Mouse (Mus musculus) splenic B cell, adult 2 months (primary cell): ENCODE data around the gene Ralgapa1.
"Not testable (repeated sequence)": the region's sequence is repeated elsewhere in the genome, so short reads cannot be mapped to it uniquely, and the experiment has no call there.

Experiments used
- DNase-seq: peaks from one replicate; pipeline ENCODE4 v3.0.0-alpha.2; 2011; ENCODE audit warnings: low read depth, low spot score
- H3K27me3 ChIP-seq: 2 replicates; pipeline ENCODE4 v1.6.1; 2012; ENCODE audit warnings: mild to moderate bottlenecking, low read length, moderate library complexity, mixed read lengths; ENCODE audit not compliant: control insufficient read depth, poor library complexity, insufficient read depth, severe bottlenecking
- H3K36me3 ChIP-seq: 2 replicates; pipeline ENCODE4 v1.6.1; 2012; ENCODE audit warnings: mild to moderate bottlenecking, low read length, moderate library complexity, mixed read lengths; ENCODE audit not compliant: control insufficient read depth, poor library complexity, insufficient read depth, severe bottlenecking

Ralgapa1 gene

GRCm38 (mm10) chr12:55774316-55774715, 46.7 kb downstream of the Ralgapa1 start:
- DNase-seq = peak; percentile 53
- Histone ChIP-seq H3K27me3 (no peaks in the 10 kb centered on the region), H3K36me3 (peaks cover 8% of the 10 kb centered on the region; the same call in 1 of the 2 replicates)

GRCm38 (mm10) chr12:55720319-55720718, 100.6 kb downstream of the Ralgapa1 start:
- H3K36me3 ChIP-seq = peaks cover 8% of the 10 kb centered on the region
- no peaks in the 10 kb centered on the region for H3K27me3 ChIP-seq
- DNase-seq = peak; percentile 54

- Histone ChIP-seq H3K27me3 (no peaks in the 10 kb centered on the region), H3K36me3 (peaks cover 6% of the 10 kb centered on the region; the same call in 1 of the 2 replicates)
- DNase-seq = no peak
Observed at GRCm38 (mm10) chr12:55705881-55706280, 115.1 kb downstream of the Ralgapa1 start.

- no peak for DNase-seq
Observed at GRCm38 (mm10) chr12:55666699-55667098, 154.3 kb downstream of the Ralgapa1 start.

GRCm38 (mm10) chr12:55663194-55663593, 157.8 kb downstream of the Ralgapa1 start:
- H3K36me3 ChIP-seq, DNase-seq, H3K27me3 ChIP-seq: not testable (repeated sequence)

More at GRCm38 (mm10) chr12:55666699-55667098, 154.3 kb downstream of the Ralgapa1 start:
- no peaks in the 10 kb centered on the region for H3K27me3 ChIP-seq
- no peaks in the 10 kb centered on the region; the same call in 1 of the 2 replicates for H3K36me3 ChIP-seq

GRCm38 (mm10) chr12:55648011-55648525, 172.9 kb downstream of the Ralgapa1 start:
- no peaks in the 10 kb centered on the region for H3K27me3 ChIP-seq
- H3K36me3 ChIP-seq = no peaks in the 10 kb centered on the region; the same call in none of the 2 replicates
- peak; percentile 5 for DNase-seq

GRCm38 (mm10) chr12:55626711-55627110, 194.3 kb downstream of the Ralgapa1 start:
- no peak for DNase-seq

GRCm38 (mm10) chr12:55623254-55623653, 197.7 kb downstream of the Ralgapa1 start:
- H3K36me3 ChIP-seq = no peaks in the 10 kb centered on the region
- DNase-seq = no peak
- no peaks in the 10 kb centered on the region for H3K27me3 ChIP-seq

More at GRCm38 (mm10) chr12:55626711-55627110, 194.3 kb downstream of the Ralgapa1 start:
- H3K27me3 ChIP-seq = no peaks in the 10 kb centered on the region
- H3K36me3 ChIP-seq = no peaks in the 10 kb centered on the region

GRCm38 (mm10) chr12:55622615-55623245, 198.2 kb downstream of the Ralgapa1 start:
- Histone ChIP-seq H3K27me3 (no peaks in the 10 kb centered on the region), H3K36me3 (no peaks in the 10 kb centered on the region)
- no peak for DNase-seq

- no peaks in the 10 kb centered on the region for H3K27me3 ChIP-seq
- DNase-seq = no peak
- H3K36me3 ChIP-seq = no peaks in the 10 kb centered on the region
Observed at GRCm38 (mm10) chr12:55620321-55620720, 200.6 kb downstream of the Ralgapa1 start.

GRCm38 (mm10) chr12:55610812-55611211, 210.2 kb downstream of the Ralgapa1 start:
- no peak for DNase-seq
- H3K27me3 ChIP-seq = no peaks in the 10 kb centered on the region
- H3K36me3 ChIP-seq = 0 out of 2 replicates have a peak, but pooled peaks cover 2% of the 10 kb centered on the region

- Histone ChIP-seq H3K27me3 (no peaks in the 10 kb centered on the region), H3K36me3 (0 out of 2 replicates have a peak, but pooled peaks cover 2% of the 10 kb centered on the region)
Observed at GRCm38 (mm10) chr12:55607902-55608301, 213.1 kb downstream of the Ralgapa1 start.

GRCm38 (mm10) chr12:55604411-55604810, 216.6 kb downstream of the Ralgapa1 start:
- no peak for DNase-seq

More at GRCm38 (mm10) chr12:55607902-55608301, 213.1 kb downstream of the Ralgapa1 start:
- DNase-seq = no peak

GRCm38 (mm10) chr12:55600503-55600994, 220.4 kb downstream of the Ralgapa1 start:
- Histone ChIP-seq H3K36me3 (no peaks in the 10 kb centered on the region), H3K27me3 (no peaks in the 10 kb centered on the region; the same call in 1 of the 2 replicates)
- no peak for DNase-seq

More at GRCm38 (mm10) chr12:55604411-55604810, 216.6 kb downstream of the Ralgapa1 start:
- H3K36me3 ChIP-seq = 0 out of 2 replicates have a peak, but pooled peaks cover 2% of the 10 kb centered on the region
- no peaks in the 10 kb centered on the region; the same call in 1 of the 2 replicates for H3K27me3 ChIP-seq
